Mouse (Mus musculus) small intestine, adult 2 months (tissue): ENCODE data around the gene Phb. TPM values are rescaled to one million over a fixed set of nuclear protein-coding genes. Genes with fewer than 3 reads are reported as not detected.
"Not testable (repeated sequence)": the region's sequence is repeated elsewhere in the genome, so short reads cannot be mapped to it uniquely, and the experiment has no call there.

ENCODE experiments used
- H3K27ac ChIP-seq: fragments of 200-500 bp; 2 replicates; pipeline ENCODE4 v1.5.1; 2012; ENCODE audit warnings: low read depth, low read length, control low read depth, inconsistent platforms; ENCODE audit not compliant: insufficient read depth
- H3K27me3 ChIP-seq: fragments of 200-500 bp; 2 replicates; pipeline ENCODE4 v1.6.1; 2012; ENCODE audit warnings: mild to moderate bottlenecking, moderate library complexity, low read length, inconsistent platforms; ENCODE audit not compliant: control insufficient read depth, insufficient read depth
- H3K36me3 ChIP-seq: fragments of 200-500 bp; 2 replicates; pipeline ENCODE4 v1.6.1; 2012; ENCODE audit warnings: mild to moderate bottlenecking, low read length, control low read depth, inconsistent platforms; ENCODE audit not compliant: control insufficient read depth, insufficient read depth
- H3K4me1 ChIP-seq: fragments of 200-500 bp; 2 replicates; pipeline ENCODE4 v1.6.1; 2012; ENCODE audit warnings: low read length, inconsistent platforms, mixed read lengths; ENCODE audit not compliant: control insufficient read depth, insufficient read depth, insufficient read length
- H3K4me3 ChIP-seq: fragments of 200-500 bp; 2 replicates; pipeline ENCODE4 v1.5.1; 2012; ENCODE audit warnings: low read depth, mild to moderate bottlenecking, control low read depth, inconsistent platforms, low read length, moderate library complexity
- CTCF ChIP-seq: fragments of 200-500 bp; IDR thresholded peaks from 2 replicates; pipeline ENCODE4 v1.5.1; 2012; ENCODE audit warnings: low read depth, mild to moderate bottlenecking, control low read depth, inconsistent platforms, low read length, moderate library complexity, mixed read lengths; ENCODE audit not compliant: insufficient replicate concordance, insufficient read length; ENCODE audit errors: extremely low read depth
- POLR2A ChIP-seq: fragments of 200-500 bp; IDR thresholded peaks from 2 replicates; pipeline ENCODE4 v1.6.1; 2012; ENCODE audit warnings: low read depth, mild to moderate bottlenecking, control low read depth, inconsistent platforms, low read length, moderate library complexity
- WGBS: fragments of 180-500 bp; shearing (Covaris S2); methylation state at CpG from one replicate; pipeline ENCODE4 v1.1.7; 2018; 5-methylcytosine and 5-hydroxymethylcytosine counted together
- polyA plus RNA-seq: library from polyadenylated mRNA; depleted of rRNA; stranded (reverse); fragments of >200 nt; gene quantifications from 2 replicates; pipeline ENCODE4 v1.2.3, GENCODE M21; 2012

The Phb gene
- polyA plus RNA-seq, 1 experiment = 61.3 TPM

DNA sequence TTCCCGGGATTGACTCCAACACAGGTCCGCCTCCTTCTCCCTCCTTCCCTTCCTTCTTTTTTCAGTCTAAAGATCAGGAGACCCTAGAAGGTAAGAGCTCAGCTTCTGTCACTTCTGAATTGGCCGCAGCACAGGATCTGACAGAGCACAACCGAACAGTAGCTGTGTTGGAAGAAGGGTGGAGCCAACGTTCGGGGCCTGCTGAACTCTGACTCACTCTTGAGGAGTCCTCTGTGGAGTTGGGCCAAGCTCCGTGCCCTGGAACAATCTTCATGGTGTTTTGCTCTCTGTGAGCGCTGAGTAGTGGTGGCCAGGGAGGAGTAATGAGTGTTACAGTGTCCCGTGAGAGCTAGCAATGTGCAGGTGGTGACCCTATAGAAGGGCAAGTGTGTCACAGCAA, 15.8 kb upstream of the Phb start:
- H3K27ac ChIP-seq = no peak overlapping the region
- 36% methylated on average over 9 of the region's 9 CpGs for WGBS
- no peak for TF ChIP-seq CTCF
- no peaks in the 10 kb centered on the region for H3K36me3 ChIP-seq
- H3K27me3 ChIP-seq = peaks cover 9% of the 10 kb centered on the region; the same call in 1 of the 2 replicates
- no peaks in the 10 kb centered on the region for H3K4me1 ChIP-seq
- H3K4me3 ChIP-seq = no peak overlapping the region

DNA sequence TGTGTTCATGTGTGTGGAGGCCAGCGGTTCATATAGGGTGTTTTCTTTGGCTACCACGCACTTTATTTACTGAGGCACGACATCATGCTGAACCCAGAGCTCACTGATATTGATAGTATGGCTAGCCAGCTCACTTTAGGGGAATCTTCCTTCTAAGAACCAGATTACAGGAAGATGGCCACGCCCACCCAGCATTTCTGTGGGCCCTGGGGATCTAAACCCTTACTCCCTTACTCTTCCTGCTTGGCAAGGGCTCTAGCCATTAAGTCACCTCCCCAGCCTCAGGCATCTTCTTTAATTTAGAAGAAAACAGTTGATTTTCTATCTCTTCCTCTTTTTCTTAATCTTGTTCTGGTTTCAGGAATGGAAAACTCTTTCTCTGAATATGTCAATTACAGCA, 9.3 kb upstream of the Phb start:
- TF ChIP-seq CTCF (no peak), POLR2A (no peak)
- Histone ChIP-seq H3K4me3 (no peak overlapping the region), H3K27me3 (0 out of 2 replicates have a peak, but pooled peaks cover 3% of the 10 kb centered on the region), H3K4me1 (no peaks in the 10 kb centered on the region), H3K27ac (no peak overlapping the region), H3K36me3 (no peaks in the 10 kb centered on the region)
- WGBS = 60% methylated on average over 4 of the region's 4 CpGs

DNA sequence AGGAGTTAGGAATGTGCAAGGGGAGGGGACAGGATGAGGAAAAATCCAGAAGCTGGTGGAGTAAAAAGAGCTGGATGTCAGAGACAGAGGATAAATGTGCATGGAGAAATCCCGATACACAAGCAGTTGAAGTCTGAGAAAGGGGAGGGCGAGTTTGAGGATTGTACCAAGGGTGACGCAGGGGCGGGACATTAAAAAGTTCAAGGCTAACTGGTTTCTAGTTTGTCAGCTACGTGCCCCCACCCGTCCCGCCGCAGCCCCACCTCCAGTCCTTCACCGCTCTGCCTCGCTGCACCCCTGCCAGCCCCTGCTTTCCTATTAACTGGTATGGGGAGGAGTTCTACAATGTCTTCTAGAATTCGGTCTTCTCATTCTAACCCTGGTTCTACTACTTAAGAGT, 420 bp downstream of the Phb start:
- under 1% methylated on average over 11 of the region's 11 CpGs for WGBS
- peak overlapping the region; percentile 69 for H3K27ac ChIP-seq
- H3K27me3 ChIP-seq = no peaks in the 10 kb centered on the region
- TF ChIP-seq CTCF (no peak), POLR2A (no peak)
- peaks cover 8% of the 10 kb centered on the region for H3K4me1 ChIP-seq
- H3K36me3 ChIP-seq = peaks cover 29% of the 10 kb centered on the region
- H3K4me3 ChIP-seq = peak overlapping the region; percentile 72

DNA sequence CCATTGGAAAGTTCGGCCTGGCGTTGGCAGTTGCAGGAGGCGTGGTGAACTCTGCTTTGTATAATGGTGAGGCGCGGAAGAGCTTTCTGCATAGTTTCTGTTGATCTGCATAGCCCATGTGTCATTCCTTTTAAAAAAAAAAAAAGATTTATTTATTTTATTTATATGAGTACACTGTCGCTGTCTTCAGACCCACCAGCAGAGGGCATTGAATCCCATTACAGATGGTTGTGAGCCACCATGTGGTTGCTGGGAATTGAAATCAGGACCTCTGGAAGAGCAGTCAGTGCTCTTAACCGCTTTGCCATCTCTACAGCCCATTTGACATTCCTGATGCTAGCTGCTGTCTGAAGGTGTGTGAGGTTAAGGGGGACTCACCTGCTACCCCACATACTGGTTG, 1.3 kb downstream of the Phb start:
- 79% methylated on average over 7 of the region's 7 CpGs for WGBS
- not testable (repeated sequence) for H3K4me1 ChIP-seq, H3K4me3 ChIP-seq, H3K27me3 ChIP-seq, H3K27ac ChIP-seq
- H3K36me3 ChIP-seq = peaks cover 33% of the 10 kb centered on the region

DNA sequence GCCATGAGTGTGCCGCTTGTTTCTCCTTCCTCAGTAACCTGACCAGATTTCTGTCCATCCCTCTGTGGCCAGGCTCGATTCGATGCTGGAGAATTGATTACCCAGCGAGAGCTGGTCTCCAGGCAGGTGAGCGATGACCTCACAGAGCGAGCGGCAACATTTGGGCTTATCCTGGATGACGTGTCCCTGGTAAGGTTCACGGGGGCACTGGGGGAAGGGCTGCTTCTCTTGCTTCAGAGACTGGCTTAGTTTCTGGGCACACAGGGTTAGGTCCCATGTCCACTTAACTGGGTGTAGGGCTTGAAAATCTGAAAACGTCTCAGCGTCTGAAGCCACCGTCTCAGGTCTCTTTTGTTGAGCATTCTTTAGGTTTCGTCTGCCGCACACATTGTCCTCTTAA, 8.7 kb downstream of the Phb start:
- H3K27ac ChIP-seq = no peak overlapping the region
- peaks cover 65% of the 10 kb centered on the region for H3K36me3 ChIP-seq
- WGBS = 91% methylated on average over 14 of the region's 14 CpGs
- no peaks in the 10 kb centered on the region for H3K27me3 ChIP-seq
- 0 out of 2 replicates have a peak, but pooled peaks cover 3% of the 10 kb centered on the region for H3K4me1 ChIP-seq
- H3K4me3 ChIP-seq = no peak overlapping the region
- no peak for TF ChIP-seq CTCF
- no peak for TF ChIP-seq POLR2A

DNA sequence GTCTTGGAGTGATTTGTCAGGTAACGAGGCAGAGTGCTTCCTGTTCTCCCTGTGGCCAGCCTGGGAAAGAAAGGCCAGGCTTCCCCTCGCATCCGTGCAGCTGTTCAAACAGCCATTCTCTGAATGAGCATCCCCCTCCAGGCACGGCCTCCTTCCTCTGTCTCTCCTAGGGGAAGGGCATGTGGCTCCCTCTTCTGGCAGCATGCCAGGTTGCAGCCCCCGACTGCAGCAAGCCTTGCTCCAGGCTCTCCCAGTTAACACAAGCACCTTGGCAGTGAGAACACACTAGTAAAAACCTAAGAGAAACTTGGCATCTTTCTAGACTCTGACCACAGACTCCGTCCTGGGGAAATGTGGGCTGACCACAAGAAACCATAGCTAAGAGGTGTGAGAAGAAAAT, 9.6 kb downstream of the Phb start:
- peaks cover 66% of the 10 kb centered on the region for H3K36me3 ChIP-seq
- no peak for TF ChIP-seq CTCF
- H3K4me1 ChIP-seq = 0 out of 2 replicates have a peak, but pooled peaks cover 3% of the 10 kb centered on the region
- H3K27me3 ChIP-seq = no peaks in the 10 kb centered on the region
- no peak overlapping the region for H3K4me3 ChIP-seq
- H3K27ac ChIP-seq = no peak overlapping the region
- 56% methylated on average over 6 of the region's 6 CpGs for WGBS

DNA sequence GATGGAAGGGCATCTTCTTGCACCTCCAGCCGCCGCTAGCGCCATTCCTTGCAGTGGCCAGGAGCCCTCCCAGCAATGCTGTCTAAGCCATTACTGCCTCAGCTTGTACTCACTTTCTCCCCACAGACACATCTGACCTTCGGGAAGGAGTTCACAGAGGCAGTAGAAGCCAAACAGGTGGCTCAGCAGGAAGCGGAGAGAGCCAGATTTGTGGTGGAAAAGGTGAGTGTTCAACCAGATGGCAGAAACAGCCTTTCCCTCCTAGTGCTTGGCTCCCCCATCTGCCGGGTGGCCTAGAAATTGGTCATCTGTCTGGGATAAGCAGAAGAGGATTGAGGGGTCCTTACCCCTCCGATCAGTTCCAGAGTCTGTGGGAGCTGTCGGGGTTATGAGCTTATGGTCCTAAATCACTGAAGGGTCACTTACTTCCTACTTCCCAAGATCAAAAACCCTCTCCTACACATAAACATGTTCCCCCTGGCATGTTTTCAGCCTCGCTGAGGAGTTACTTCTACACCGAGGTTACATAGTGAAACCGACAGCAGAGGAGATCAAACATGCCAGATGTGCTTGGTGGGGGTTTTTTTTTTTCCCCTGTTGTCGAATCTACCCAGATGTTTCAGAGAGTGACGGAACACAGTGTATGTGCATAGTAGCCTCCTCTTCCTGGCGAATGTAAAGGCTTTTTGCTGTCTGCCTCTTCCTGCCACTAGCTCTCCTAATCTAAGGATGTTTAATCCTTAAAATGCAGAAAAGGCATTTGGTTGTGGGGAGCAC, 11.4 kb downstream of the Phb start:
- no peaks in the 10 kb centered on the region for H3K27me3 ChIP-seq
- 89% methylated on average over 14 of the region's 14 CpGs for WGBS
- TF ChIP-seq CTCF (no peak), POLR2A (no peak)
- H3K36me3 ChIP-seq = peaks cover 56% of the 10 kb centered on the region
- no peak overlapping the region for H3K27ac ChIP-seq
- H3K4me1 ChIP-seq = peaks cover 5% of the 10 kb centered on the region; the same call in 1 of the 2 replicates
- H3K4me3 ChIP-seq = no peak overlapping the region
